Mouse (Mus musculus) cerebellum, adult 2 months (tissue): Measurements from ENCODE around the gene Defa37. TPM values are rescaled to one million over a fixed set of nuclear protein-coding genes. Genes with fewer than 3 reads are reported as not detected.
"Not testable (repeated sequence)": the region's sequence is repeated elsewhere in the genome, so short reads cannot be mapped to it uniquely, and the experiment has no call there.

ENCODE experiments used
- DNase-seq, 2 experiments: peaks; one replicate each; pipeline ENCODE4 v3.0.0; 2021
- H3K27ac ChIP-seq: fragments of 200-500 bp; 2 replicates; pipeline ENCODE4 v1.5.1; 2012; ENCODE audit warnings: low read length, control low read depth, inconsistent platforms; ENCODE audit not compliant: insufficient read depth
- H3K27me3 ChIP-seq: fragments of 200-500 bp; 2 replicates; pipeline ENCODE4 v1.6.1; 2012; ENCODE audit warnings: inconsistent platforms, mild to moderate bottlenecking, low read length, moderate library complexity; ENCODE audit not compliant: control insufficient read depth, insufficient read depth
- H3K4me1 ChIP-seq: fragments of 200-500 bp; 2 replicates; pipeline ENCODE4 v1.6.1; 2011; ENCODE audit warnings: low read length; ENCODE audit not compliant: control insufficient read depth, insufficient read depth
- H3K4me3 ChIP-seq: fragments of 200-500 bp; replicated peaks from 2 replicates; pipeline ENCODE3; 2011; ENCODE audit warnings: mild to moderate bottlenecking, low read depth, low read length, control low read depth; ENCODE audit not compliant: insufficient read depth
- WGBS: fragments of 180-500 bp; shearing (Covaris S2); methylation state at CpG from one replicate; pipeline ENCODE4 v1.1.7; 2018; 5-methylcytosine and 5-hydroxymethylcytosine counted together
- polyA plus RNA-seq: library from polyadenylated mRNA; depleted of rRNA; stranded (reverse); fragments of >200 nt; gene quantifications from 2 replicates; pipeline ENCODE4 v1.2.3, GENCODE M21; 2012; rRNA removed

Gene Defa37
- not detected in 2 replicates for polyA plus RNA-seq

GRCm38 (mm10) chr8:21565086-21565485, at the start of gene Defa37:
Gene Defa37 (plus strand): TSS chr8:21565386.
- no CpG with 5 or more reads among the region's 1 CpGs for WGBS
- DNase-seq = not testable (repeated sequence)

GRCm38 (mm10) chr8:21528732-21529131, 36.5 kb upstream of the Defa37 start, which contains the start of gene Defa32:
Gene Defa32 (plus strand): TSS chr8:21529032.
- H3K4me3 ChIP-seq, H3K27ac ChIP-seq, DNase-seq, H3K4me1 ChIP-seq, H3K27me3 ChIP-seq: not testable (repeated sequence)
- no CpG with 5 or more reads among the region's 2 CpGs for WGBS

More at GRCm38 (mm10) chr8:21565086-21565485, at the start of gene Defa37:
- not testable (repeated sequence) for H3K27ac ChIP-seq, H3K4me3 ChIP-seq, H3K27me3 ChIP-seq, H3K4me1 ChIP-seq

GRCm38 (mm10) chr8:21582706-21583105, 17.5 kb downstream of the Defa37 start, which contains the start of gene Defa28:
Gene Defa28 (plus strand): TSS chr8:21583006.
- H3K27ac ChIP-seq, H3K4me3 ChIP-seq, H3K27me3 ChIP-seq, H3K4me1 ChIP-seq, DNase-seq: not testable (repeated sequence)
- no CpG with 5 or more reads among the region's 1 CpGs for WGBS

- H3K4me3 ChIP-seq, H3K27me3 ChIP-seq, H3K4me1 ChIP-seq, H3K27ac ChIP-seq, DNase-seq: not testable (repeated sequence)
- WGBS = no CpG with 5 or more reads among the region's 1 CpGs
Observed at GRCm38 (mm10) chr8:21594408-21594807, 29.2 kb downstream of the Defa37 start, which contains the start of gene Gm7861. Gene Gm7861 (minus strand): TSS chr8:21594508.

Other genes with a start within 250 kb of the Defa37 start
- not detected in 2 replicates for gene Defa27, start 249.8 kb upstream of the Defa37 start, polyA plus RNA-seq
- not detected in 2 replicates for gene Defa29, start 238.4 kb upstream of the Defa37 start, polyA plus RNA-seq
- not detected in 2 replicates for gene Defa2, start 186.9 kb upstream of the Defa37 start, polyA plus RNA-seq
- not detected in 2 replicates for gene Defa33, start 173.6 kb upstream of the Defa37 start, polyA plus RNA-seq
- gene Defa36, start 138.0 kb upstream of the Defa37 start, polyA plus RNA-seq = not detected in 2 replicates
- gene Gm7849, start 108.8 kb upstream of the Defa37 start, polyA plus RNA-seq = 0.30 TPM in 1 of 2 replicates, not detected in the other
- gene Defa20, start 56.1 kb upstream of the Defa37 start, polyA plus RNA-seq = not detected in 2 replicates
- gene Defa32, start 36.4 kb upstream of the Defa37 start, polyA plus RNA-seq = not detected in 2 replicates
- not detected in 2 replicates for gene Defa28, start 17.6 kb downstream of the Defa37 start, polyA plus RNA-seq
- gene Gm7861, start 29.1 kb downstream of the Defa37 start, polyA plus RNA-seq = not detected in 2 replicates
- not detected in 2 replicates for gene Defa26, start 52.8 kb downstream of the Defa37 start, polyA plus RNA-seq
- not detected in 2 replicates for gene Defa17, start 90.4 kb downstream of the Defa37 start, polyA plus RNA-seq
- gene Defa34, start 100.4 kb downstream of the Defa37 start, polyA plus RNA-seq = not detected in 2 replicates
- gene AY761184, start 138.3 kb downstream of the Defa37 start, polyA plus RNA-seq = not detected in 2 replicates
- not detected in 2 replicates for gene Defa24, start 169.1 kb downstream of the Defa37 start, polyA plus RNA-seq